Mouse (Mus musculus): ENCODE results near the gene Ttc16.
A peak's percentile ranks its signal among the peaks of the same experiment; 100 is the strongest.

GRCm38 (mm10) chr2:32708643-32709042, 66.8 kb downstream of the Ttc16 start:
- no peak for TF ChIP-seq POLR2A (IDR thresholded peaks at IDR 0.05; ENCODE audit: control insufficient read depth, low read depth, low read length)
- TF ChIP-seq CTCF (IDR thresholded peaks at IDR 0.05; ENCODE audit: control insufficient read depth, insufficient read depth, insufficient replicate concordance, low read depth, low read length) = peak; percentile 67; the same call in 1 of the 2 replicates

Data from testis, adult 2 months (tissue).